Mouse (Mus musculus): ENCODE measurements around the gene H2-Ob. TPM values are rescaled to one million over a fixed set of nuclear protein-coding genes. Genes with fewer than 3 reads are reported as not detected.

The H2-Ob gene
- polyA plus RNA-seq, 1 experiment from 2014 or later = 0.24 TPM

GRCm38 (mm10) chr17:34198521-34198912, 40.2 kb upstream of the H2-Ob start:
- H3K27me3 ChIP-seq (replicated peaks; ENCODE audit: control insufficient read depth, insufficient read depth, low read length) = peaks cover 63% of the 10 kb centered on the region

GRCm38 (mm10) chr17:34199050-34199619, 39.6 kb upstream of the H2-Ob start:
- Histone ChIP-seq H3K4me1 (ENCODE audit: control insufficient read depth, insufficient read depth, low read length) (peaks cover 8% of the 10 kb centered on the region), H3K27me3 (replicated peaks; ENCODE audit: control insufficient read depth, insufficient read depth, low read length) (peaks cover 60% of the 10 kb centered on the region), H3K36me3 (ENCODE audit: control insufficient read depth, insufficient read depth, low read length) (no peaks in the 10 kb centered on the region), H3K9ac (ENCODE audit: low read depth, low read length) (no peak overlapping the region), H3K9me3 (ENCODE audit: control insufficient read depth, low read length) (no peaks in the 10 kb centered on the region), H3K4me2 (ENCODE audit: low read depth, low read length) (no peak overlapping the region), H3K27ac (replicated peaks; ENCODE audit: low read depth, low read length) (no peak overlapping the region), H3K4me3 (ENCODE audit: low read depth, low read length) (no peak overlapping the region)
- 62% methylated on average over 12 of the region's 12 CpGs for WGBS
- DNase-seq (ENCODE audit: low spot score) (no peak), ATAC-seq (ENCODE audit: low read depth) (no peak)

More at GRCm38 (mm10) chr17:34198521-34198912, 40.2 kb upstream of the H2-Ob start:
- WGBS = 7% methylated on average over 11 of the region's 11 CpGs
- H3K36me3 ChIP-seq (ENCODE audit: control insufficient read depth, insufficient read depth, low read length) = no peaks in the 10 kb centered on the region
- no peak for ATAC-seq (ENCODE audit: low read depth)
- peak overlapping the region; percentile 43 for H3K4me3 ChIP-seq (ENCODE audit: low read depth, low read length)
- no peak overlapping the region for H3K27ac ChIP-seq (replicated peaks; ENCODE audit: low read depth, low read length)
- no peak for DNase-seq (ENCODE audit: low spot score)
- peaks cover 8% of the 10 kb centered on the region for H3K4me1 ChIP-seq (ENCODE audit: control insufficient read depth, insufficient read depth, low read length)
- peak overlapping the region; percentile 57 for H3K4me2 ChIP-seq (ENCODE audit: low read depth, low read length)
- no peaks in the 10 kb centered on the region for H3K9me3 ChIP-seq (ENCODE audit: control insufficient read depth, low read length)
- peak overlapping the region; percentile 52 for H3K9ac ChIP-seq (ENCODE audit: low read depth, low read length)

- no peak for DNase-seq (ENCODE audit: low spot score)
- Histone ChIP-seq H3K4me2 (ENCODE audit: low read depth, low read length) (no peak overlapping the region), H3K4me1 (ENCODE audit: control insufficient read depth, insufficient read depth, low read length) (peaks cover 8% of the 10 kb centered on the region), H3K4me3 (ENCODE audit: low read depth, low read length) (no peak overlapping the region), H3K9ac (ENCODE audit: low read depth, low read length) (no peak overlapping the region), H3K27ac (replicated peaks; ENCODE audit: low read depth, low read length) (no peak overlapping the region), H3K9me3 (ENCODE audit: control insufficient read depth, low read length) (no peaks in the 10 kb centered on the region), H3K27me3 (replicated peaks; ENCODE audit: control insufficient read depth, insufficient read depth, low read length) (peaks cover 62% of the 10 kb centered on the region), H3K36me3 (ENCODE audit: control insufficient read depth, insufficient read depth, low read length) (no peaks in the 10 kb centered on the region)
- no peak for ATAC-seq (ENCODE audit: low read depth)
- WGBS = 85% methylated on average over 10 of the region's 10 CpGs
Measured at GRCm38 (mm10) chr17:34200047-34200446, 38.7 kb upstream of the H2-Ob start.

GRCm38 (mm10) chr17:34200772-34201505, 37.8 kb upstream of the H2-Ob start:
- Histone ChIP-seq H3K27me3 (replicated peaks; ENCODE audit: control insufficient read depth, insufficient read depth, low read length) (peaks cover 63% of the 10 kb centered on the region), H3K4me2 (ENCODE audit: low read depth, low read length) (no peak overlapping the region), H3K9me3 (ENCODE audit: control insufficient read depth, low read length) (no peaks in the 10 kb centered on the region), H3K4me3 (ENCODE audit: low read depth, low read length) (no peak overlapping the region), H3K9ac (ENCODE audit: low read depth, low read length) (no peak overlapping the region), H3K36me3 (ENCODE audit: control insufficient read depth, insufficient read depth, low read length) (no peaks in the 10 kb centered on the region), H3K27ac (replicated peaks; ENCODE audit: low read depth, low read length) (no peak overlapping the region), H3K4me1 (ENCODE audit: control insufficient read depth, insufficient read depth, low read length) (peaks cover 8% of the 10 kb centered on the region)
- DNase-seq (ENCODE audit: low spot score) (no peak), ATAC-seq (ENCODE audit: low read depth) (no peak)
- 88% methylated on average over 16 of the region's 16 CpGs for WGBS

DNA sequence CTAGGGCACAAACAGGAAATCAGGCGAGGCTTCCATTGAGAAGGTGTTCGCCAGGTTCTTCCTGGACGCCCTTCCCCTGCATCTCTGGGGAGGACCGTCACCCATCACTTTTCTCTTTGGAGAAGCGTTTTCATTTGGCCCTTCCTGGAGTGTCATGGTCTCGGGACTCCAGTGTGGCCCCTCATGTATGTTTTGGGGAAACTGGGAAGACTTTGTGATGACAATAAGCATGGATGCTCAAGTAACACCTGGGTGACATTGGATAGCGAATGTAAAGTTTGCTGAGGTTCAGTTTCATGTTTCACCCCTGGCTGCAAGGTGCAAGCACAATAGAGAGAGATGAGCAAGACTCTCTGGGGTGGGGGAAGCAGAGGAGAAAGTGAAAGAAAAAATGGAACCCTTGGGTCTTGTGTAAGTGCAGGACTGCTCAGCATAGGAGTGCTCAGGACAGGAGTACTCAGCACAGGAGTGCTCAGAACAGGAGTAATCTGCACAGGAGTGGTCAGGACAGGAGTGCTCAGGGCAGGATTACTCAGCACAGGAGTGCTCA, 37.1 kb upstream of the H2-Ob start:
- H3K4me3 ChIP-seq (ENCODE audit: low read depth, low read length) = no peak overlapping the region
- H3K4me1 ChIP-seq (ENCODE audit: control insufficient read depth, insufficient read depth, low read length) = peaks cover 8% of the 10 kb centered on the region
- peaks cover 63% of the 10 kb centered on the region for H3K27me3 ChIP-seq (replicated peaks; ENCODE audit: control insufficient read depth, insufficient read depth, low read length)
- H3K9ac ChIP-seq (ENCODE audit: low read depth, low read length) = no peak overlapping the region
- 65% methylated on average over 7 of the region's 7 CpGs for WGBS
- no peak overlapping the region for H3K27ac ChIP-seq (replicated peaks; ENCODE audit: low read depth, low read length)
- no peaks in the 10 kb centered on the region for H3K36me3 ChIP-seq (ENCODE audit: control insufficient read depth, insufficient read depth, low read length)
- H3K4me2 ChIP-seq (ENCODE audit: low read depth, low read length) = no peak overlapping the region
- no peaks in the 10 kb centered on the region for H3K9me3 ChIP-seq (ENCODE audit: control insufficient read depth, low read length)
- no peak for DNase-seq (ENCODE audit: low spot score)
- ATAC-seq (ENCODE audit: low read depth) = no peak

GRCm38 (mm10) chr17:34202760-34203442, 35.8 kb upstream of the H2-Ob start:
- Histone ChIP-seq H3K36me3 (ENCODE audit: control insufficient read depth, insufficient read depth, low read length) (no peaks in the 10 kb centered on the region), H3K27me3 (replicated peaks; ENCODE audit: control insufficient read depth, insufficient read depth, low read length) (peaks cover 51% of the 10 kb centered on the region), H3K4me2 (ENCODE audit: low read depth, low read length) (no peak overlapping the region), H3K4me1 (ENCODE audit: control insufficient read depth, insufficient read depth, low read length) (peaks cover 6% of the 10 kb centered on the region), H3K27ac (replicated peaks; ENCODE audit: low read depth, low read length) (no peak overlapping the region), H3K4me3 (ENCODE audit: low read depth, low read length) (no peak overlapping the region), H3K9me3 (ENCODE audit: control insufficient read depth, low read length) (no peaks in the 10 kb centered on the region), H3K9ac (ENCODE audit: low read depth, low read length) (no peak overlapping the region)
- no peak for DNase-seq (ENCODE audit: low spot score)
- no peak for ATAC-seq (ENCODE audit: low read depth)
- WGBS = 76% methylated on average over 4 of the region's 4 CpGs

- 72% methylated on average over 3 of the region's 5 CpGs for WGBS
- Histone ChIP-seq H3K27me3 (replicated peaks; ENCODE audit: control insufficient read depth, insufficient read depth, low read length) (peaks cover 45% of the 10 kb centered on the region), H3K4me1 (ENCODE audit: control insufficient read depth, insufficient read depth, low read length) (0 out of 2 replicates have a peak, but pooled peaks cover under 1% of the 10 kb centered on the region), H3K27ac (replicated peaks; ENCODE audit: low read depth, low read length) (no peak within 1 kb of the TSS), H3K4me3 (ENCODE audit: low read depth, low read length) (peak within 1 kb of the TSS; percentile 70), H3K36me3 (ENCODE audit: control insufficient read depth, insufficient read depth, low read length) (no peaks in the 10 kb centered on the region), H3K9ac (ENCODE audit: low read depth, low read length) (peak within 1 kb of the TSS; percentile 73), H3K9me3 (ENCODE audit: control insufficient read depth, low read length) (no peaks in the 10 kb centered on the region), H3K4me2 (ENCODE audit: low read depth, low read length) (peak within 1 kb of the TSS; percentile 89)
- ATAC-seq (ENCODE audit: low read depth) = no peak
- no peak for DNase-seq (ENCODE audit: low spot score)
Measured at GRCm38 (mm10) chr17:34203444-34203843, 35.3 kb upstream of the H2-Ob start, which contains the start of gene Tap2. Gene Tap2 (plus strand): TSS chr17:34203527.

GRCm38 (mm10) chr17:34204303-34205010, 34.2 kb upstream of the H2-Ob start:
- Histone ChIP-seq H3K9me3 (ENCODE audit: control insufficient read depth, low read length) (no peaks in the 10 kb centered on the region), H3K4me3 (ENCODE audit: low read depth, low read length) (peak overlapping the region; percentile 70), H3K9ac (ENCODE audit: low read depth, low read length) (peak overlapping the region; percentile 73), H3K4me1 (ENCODE audit: control insufficient read depth, insufficient read depth, low read length) (no peaks in the 10 kb centered on the region), H3K4me2 (ENCODE audit: low read depth, low read length) (peak overlapping the region; percentile 89), H3K36me3 (ENCODE audit: control insufficient read depth, insufficient read depth, low read length) (no peaks in the 10 kb centered on the region), H3K27ac (replicated peaks; ENCODE audit: low read depth, low read length) (no peak overlapping the region), H3K27me3 (replicated peaks; ENCODE audit: control insufficient read depth, insufficient read depth, low read length) (peaks cover 39% of the 10 kb centered on the region)
- WGBS = under 1% methylated on average over 42 of the region's 44 CpGs
- ATAC-seq (ENCODE audit: low read depth) = peak; percentile 74
- DNase-seq (ENCODE audit: low spot score) = peak; percentile 77

All from embryonic facial prominence, embryonic 14.5 days (tissue).